Mouse (Mus musculus) liver, embryonic 14.5 days (tissue): ENCODE results near the gene Tcte1.

Experiments used
- CTCF ChIP-seq: IDR thresholded peaks from 2 replicates; pipeline ENCODE4 v1.5.1; 2016; ENCODE audit warnings: antibody characterized with exemption, low read depth, control low read depth
- EP300 ChIP-seq: IDR thresholded peaks from 2 replicates; pipeline ENCODE4 v1.6.1; 2016; ENCODE audit warnings: antibody characterized with exemption, low read depth

- TF ChIP-seq CTCF (no peak), EP300 (no peak)
These were observed 4.3 kb upstream of the Tcte1 start for GRCm38 (mm10) chr17:45518766-45519475.
